Mouse (Mus musculus): ENCODE results near the gene Mapt.
"Not testable (repeated sequence)": the region's sequence is repeated elsewhere in the genome, so short reads cannot be mapped to it uniquely, and the experiment has no call there.

Gene Mapt

DNA sequence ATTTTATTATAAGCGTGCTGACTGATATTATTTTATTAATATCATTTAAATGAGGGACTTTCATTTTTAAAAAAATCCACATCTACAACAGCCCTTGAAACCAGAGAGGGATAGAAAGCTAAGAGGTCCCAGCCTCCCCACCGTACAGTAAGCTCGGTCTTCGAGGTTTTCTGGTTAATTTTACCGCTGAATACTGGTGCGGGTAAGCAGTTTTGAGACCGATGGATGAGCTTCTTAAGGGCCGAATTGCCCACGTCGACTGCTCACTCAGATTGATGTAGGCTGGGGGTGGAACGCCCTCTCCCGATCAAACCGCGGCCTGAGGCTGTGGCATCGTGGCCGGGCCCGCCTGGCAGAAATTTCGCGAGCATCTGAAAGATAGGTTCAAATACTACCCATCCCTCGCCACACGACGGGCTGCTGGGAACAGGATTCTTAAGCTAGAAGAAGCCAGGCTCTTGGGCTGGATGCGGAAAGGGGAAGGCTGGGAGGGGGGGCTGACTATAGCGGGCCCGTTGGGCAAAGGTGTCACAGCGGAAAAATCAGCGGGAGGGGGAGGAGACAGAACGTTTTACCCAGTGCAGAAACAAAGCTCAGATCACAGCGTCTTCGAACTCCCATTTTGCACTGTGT lies 2.5 kb downstream of the Mapt start:
- peak in 1 of 2 experiments; percentile 45 for DNase-seq (ENCODE audit: low spot score in 2 of 2)

DNA sequence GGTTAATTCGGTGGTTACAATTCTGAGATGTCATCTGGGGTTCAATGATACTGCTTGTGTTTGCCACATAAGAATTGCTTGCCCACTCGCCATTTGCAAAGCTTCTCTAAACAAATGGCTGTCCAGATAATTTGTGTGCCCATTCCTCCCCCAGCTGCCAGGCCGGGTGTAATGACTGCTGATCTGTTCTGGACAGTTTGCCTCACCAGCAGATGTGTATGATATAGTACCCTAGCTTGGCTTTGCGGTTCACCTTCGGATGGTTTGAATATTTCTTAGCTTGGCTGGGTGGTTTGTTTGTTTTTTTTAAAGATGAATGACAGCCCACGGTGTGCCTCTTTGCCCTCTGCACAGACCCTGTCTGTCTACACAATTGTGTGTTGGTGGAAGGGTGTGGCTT lies 3.5 kb downstream of the Mapt start:
- DNase-seq (ENCODE audit: low spot score in 2 of 2): no peak

DNA sequence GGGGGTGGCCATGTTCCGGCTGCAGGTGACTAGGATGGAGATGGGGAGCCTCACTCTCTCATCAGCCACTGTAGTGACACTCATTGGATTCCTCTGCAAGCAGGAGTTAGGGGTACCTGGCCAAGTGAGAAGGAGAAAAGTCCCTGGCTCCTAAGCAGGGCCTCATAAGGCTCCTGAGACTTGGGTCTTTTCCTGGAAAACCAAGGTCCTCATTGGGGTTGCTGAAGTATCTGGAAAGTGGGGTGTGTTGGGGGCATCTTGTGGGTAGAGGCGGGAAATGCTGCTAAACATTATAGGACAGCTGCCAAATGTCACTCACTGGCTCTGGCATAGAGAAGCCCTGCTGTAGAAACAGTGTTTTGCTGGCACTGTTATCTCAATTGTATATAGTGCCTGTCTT lies 4.7 kb downstream of the Mapt start:
- DNase-seq (ENCODE audit: low spot score in 2 of 2): no peak

DNA sequence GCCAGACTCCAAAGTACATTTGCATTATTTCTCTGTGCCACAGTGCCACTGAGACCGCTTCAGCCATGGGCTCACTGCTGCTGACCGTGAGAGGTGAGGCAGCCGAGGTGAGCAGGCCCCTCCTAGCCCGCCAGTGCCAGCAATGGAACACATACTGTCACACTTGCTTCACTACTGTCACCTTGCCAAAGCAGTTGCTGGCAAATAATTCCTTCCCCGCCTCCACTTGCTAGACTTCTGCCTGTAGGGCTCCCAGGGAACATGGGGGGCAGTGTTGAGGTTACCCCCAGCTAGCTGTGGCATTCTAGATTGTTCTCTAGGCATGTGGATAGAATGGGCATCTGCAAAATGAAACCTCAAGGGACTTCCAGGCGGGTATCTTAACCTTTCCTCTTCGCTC lies 6.0 kb downstream of the Mapt start:
- DNase-seq (ENCODE audit: low spot score in 2 of 2): peak; percentile 69 to 76

DNA sequence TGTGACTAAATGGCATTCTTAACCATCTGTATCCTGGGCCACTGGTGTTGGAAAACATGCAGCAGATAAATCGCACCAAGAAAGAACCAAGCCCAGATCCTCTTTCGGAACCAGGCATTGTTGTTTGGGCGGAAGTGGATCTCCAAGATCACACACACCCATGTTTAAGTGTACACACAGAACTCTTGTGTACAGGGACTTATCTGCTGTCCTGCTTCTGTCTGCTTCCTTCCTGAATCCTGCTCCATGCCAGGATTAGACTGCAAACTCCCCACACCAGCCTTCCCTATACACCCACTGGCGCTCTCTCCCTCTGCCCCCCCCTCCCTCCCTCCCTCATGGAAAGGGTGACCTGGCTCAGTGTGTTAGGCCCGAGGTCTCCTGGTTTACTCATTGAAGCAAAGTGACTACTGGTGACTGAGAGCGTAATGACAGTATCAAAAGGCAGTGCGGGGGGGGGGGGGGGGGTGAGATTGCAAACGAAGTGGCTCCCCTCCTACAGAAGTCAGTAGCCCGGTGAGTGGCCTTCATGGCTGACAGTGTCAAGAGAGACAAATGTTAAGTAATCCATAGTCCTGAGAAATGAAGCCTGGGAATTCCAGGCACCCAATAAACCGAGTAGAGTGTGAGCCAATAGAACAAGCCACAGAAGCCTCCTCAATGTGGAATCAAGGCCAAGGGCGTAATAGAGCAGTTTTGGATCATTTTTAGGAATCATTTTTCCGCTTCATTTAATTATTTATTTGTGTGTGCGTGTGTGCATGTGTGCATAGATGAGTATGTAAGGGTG lies 7.0 kb downstream of the Mapt start:
- no peak for DNase-seq (ENCODE audit: low spot score in 2 of 2)

DNA sequence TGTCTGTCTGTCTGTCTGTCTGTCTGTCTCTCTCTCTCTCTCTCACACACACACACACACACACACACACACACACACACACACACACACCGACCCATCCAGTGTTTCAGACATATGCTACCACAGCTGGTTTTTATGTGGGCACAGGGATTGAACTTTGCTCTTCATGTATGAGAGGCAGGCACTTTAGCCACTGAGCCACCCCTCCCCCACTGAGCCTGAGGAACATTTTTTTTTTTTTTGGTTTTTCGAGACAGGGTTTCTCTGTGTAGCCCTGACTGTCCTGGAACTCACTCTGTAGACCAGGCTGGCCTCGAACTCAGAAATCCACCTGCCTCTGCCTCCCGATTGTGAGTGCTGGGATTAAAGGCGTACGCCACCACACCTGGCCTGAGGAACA lies 14.3 kb downstream of the Mapt start:
- not testable (repeated sequence) for DNase-seq (ENCODE audit: low spot score in 2 of 2)

DNA sequence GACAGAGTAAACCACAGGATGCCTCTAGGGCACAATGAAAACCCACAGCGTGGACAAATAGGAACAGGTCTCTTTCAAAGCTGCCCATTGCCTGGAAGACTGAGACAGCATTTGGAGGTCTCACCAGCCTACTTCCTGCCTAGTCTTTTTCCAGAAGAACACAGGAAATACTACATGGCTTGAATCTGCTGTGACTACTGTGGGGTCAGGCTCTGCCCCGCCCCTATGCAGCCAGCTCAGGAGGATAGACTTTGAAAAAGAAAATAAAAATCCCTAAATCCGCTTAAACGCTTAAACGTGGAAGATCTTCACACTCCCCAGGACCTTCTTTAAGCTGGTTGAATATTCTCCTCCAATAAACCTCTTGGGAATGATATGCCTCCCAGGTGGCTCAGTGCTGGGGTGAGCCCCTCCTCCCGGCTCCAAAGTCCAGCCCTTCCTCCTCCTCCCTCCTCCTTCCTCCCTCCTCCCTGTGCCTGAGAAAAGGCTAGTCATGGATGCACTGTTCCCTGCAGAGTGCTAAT lies 15.0 kb downstream of the Mapt start:
- DNase-seq (ENCODE audit: low spot score in 2 of 2): no peak

DNA sequence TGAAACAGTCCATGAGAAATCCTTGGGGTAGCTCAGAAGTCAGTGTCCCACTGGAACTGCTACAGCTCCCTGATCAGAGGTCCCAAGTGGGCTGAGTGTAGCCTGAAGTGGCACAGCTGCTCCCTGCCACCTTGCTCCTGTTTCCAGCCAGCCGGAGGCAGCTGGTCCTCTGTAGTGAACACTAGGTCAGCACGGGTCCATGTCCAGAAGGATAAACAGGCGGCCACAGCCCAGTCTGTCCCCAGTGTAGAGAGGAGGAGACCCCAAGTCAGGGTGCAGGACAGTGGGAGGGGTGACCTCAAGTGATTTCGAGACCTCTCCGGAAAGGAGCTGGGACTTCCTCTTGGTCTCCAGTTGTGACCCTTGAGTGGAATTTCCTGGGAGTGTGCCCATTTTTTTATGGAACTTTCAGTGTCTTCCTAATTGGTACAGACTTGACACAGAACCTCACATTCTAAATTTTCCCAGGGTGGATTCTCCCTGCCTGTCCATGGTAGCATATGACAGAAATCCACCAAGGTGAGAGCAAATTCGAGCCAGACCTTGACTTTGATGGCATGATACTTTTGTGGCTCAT lies 16.0 kb downstream of the Mapt start:
- no peak for DNase-seq (ENCODE audit: low spot score in 2 of 2)

DNA sequence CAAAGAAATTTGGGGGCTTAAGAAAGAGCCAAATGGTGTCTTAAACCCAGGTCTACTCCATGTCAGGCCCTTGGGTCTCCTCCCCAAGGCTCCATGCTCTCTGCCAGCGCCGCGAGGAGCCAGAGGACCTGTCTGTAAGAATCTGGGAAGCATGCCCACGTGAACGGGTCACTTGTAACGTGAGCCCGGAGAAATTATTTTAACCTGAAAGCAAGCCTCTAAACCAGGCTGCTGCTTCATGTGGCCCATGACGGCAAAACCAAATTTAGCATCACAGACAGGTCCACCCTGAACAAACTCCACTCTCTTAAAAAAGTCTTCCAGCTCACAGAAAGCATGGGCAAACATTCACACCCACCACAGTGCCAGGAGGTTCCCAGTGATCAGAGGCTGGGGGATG lies 18.2 kb downstream of the Mapt start:
- no peak for DNase-seq (ENCODE audit: low spot score in 2 of 2)

DNA sequence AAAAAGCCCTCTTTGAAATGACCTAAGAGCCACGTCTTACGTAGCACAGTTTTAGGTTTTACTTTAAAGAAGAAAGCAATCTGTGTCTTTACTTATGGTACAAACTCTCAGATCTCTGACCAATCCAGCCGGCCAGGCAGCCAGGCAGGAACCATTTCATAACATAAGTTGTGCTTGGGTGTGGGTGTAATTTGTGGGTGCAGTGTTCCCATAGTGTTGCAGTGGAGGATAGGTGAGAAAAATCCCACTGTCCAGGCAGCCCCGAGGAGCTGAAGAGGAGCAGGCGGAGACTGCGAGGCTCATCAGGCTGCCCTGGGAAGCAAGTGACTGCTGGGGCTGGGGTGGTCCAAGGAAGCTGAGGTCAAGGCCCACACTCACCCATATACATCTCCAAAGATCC lies 19.9 kb downstream of the Mapt start:
- DNase-seq (ENCODE audit: low spot score in 2 of 2): no peak

DNA sequence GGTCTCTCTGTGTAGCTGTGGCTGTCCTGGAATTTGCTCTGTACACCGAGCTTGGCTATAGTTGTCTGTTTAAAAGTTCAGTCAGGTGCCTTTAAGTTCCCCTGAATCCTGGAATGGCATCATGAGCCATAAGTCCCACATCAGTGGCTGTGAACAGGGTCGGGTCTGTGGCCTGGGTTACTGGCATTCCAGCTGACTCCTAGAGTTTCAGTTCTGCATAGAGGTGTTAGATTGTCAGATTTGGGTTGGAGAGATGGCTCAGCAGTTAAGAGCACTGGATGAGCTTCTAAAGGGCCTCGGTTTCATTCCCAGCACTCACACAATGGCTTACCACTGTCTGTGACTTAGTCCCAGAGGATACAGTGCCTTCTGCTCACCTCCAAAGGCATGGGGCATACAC lies 20.9 kb downstream of the Mapt start:
- DNase-seq (ENCODE audit: low spot score in 2 of 2): no peak

DNA sequence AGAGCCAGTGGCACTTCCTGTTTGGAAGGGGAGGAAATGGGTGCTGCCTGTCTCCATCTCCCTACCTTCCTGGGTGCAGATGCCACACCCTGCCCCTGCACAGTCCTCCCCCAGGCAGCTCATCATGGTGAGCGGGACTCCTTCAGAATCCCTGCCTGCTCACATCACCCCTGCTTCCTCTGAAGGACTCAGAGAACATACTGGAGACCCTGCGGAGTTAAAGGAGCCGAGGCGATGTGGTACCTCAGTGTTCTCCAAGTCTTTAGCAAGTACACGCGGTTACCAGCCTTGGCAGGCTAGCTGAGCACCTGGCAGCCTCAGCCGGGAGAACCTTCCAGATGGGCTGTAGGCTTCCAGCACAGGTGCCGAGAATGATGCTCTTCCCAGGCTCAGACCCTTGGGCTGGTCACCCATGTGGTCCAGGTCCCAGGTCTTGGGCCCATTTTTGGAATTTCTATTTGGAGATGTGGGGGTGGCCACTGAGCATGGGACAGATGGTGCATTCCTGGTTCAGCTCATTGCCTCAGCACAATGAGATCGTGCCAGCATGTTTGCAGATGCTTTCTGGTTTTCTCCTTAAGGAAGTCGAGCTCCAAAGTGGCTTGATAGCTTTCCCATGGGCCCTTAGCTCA lies 23.3 kb downstream of the Mapt start:
- DNase-seq (ENCODE audit: low spot score in 2 of 2): peak; percentile 63 to 80

DNA sequence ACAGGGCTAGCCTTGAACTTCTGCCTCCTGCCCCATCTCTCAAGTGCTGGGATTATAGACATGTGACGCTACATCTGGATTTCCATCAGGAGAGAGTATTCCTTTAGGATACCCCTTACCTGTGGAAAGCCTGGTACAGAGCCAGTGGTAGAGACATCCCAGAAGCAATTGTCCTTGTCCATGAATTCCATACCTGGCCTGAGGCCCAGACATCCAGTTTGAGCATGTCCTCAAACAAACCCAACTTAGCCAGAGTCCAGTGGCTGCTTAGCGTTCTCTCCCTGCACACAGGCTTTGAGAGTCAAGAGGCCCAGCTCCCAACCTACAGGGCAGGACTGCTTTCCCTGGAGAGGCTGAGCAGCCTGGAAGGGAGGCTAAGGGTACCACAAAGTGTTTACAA lies 25.0 kb downstream of the Mapt start:
- DNase-seq (ENCODE audit: low spot score in 2 of 2): no peak

DNA sequence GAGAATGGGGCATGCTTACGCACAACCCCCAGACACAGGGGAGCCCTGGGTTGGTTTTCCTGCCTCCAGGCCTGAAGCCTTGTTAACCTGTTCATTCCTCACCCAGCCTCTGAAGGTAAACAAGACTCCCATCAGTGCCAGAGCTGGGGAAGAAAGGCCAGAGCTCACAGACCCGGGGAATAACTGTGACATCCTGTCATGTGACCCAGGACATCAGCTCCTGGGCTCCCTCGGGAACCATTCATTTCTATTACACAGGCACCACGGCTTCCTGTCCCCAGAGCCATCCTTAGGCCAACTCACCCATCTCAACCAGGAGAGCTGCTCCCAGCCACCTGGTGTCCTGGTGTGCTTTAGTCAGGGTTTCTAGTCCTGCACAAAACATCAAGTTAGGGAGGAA lies 27.8 kb downstream of the Mapt start:
- DNase-seq (ENCODE audit: low spot score in 2 of 2): no peak

DNA sequence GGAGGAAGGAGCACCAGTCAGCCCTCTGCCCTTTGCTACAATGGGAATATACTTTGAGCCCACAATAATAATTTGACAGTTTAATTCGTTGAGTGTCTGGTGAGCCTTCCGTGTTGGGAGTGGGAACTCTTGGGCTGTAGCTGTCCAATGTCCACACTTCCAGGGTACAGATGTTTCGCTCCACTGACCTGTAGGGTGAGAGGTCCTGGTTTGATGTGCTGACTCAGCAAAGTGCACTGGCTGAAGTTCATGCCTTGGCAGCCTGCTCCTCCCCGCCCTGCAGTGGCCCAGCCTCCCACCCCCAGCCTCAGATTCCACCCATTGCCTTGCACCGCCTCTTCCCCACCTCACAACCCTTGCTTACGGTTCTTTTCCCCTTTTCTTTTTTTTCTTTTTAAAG lies 33.5 kb downstream of the Mapt start:
- no peak for DNase-seq (ENCODE audit: low spot score in 2 of 2)

DNA sequence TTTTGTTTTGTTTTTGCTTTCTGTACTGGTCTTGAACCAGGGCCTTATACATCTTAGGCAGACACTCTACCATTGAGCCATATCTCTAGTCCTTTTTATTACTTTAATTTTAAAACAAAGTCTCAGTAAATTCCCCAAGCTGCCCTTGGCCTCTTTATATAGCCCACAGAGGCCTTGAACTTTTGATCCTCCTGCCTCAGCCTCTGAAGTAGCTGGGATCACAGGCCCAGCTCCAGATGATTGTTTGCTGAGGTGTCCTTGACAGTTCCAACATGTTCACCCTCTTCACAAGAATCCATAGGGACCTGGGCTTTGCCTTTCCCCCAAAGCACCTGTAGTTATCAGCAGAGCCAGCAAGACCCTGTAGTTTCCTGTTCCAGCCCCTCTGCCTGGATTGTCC lies 34.5 kb downstream of the Mapt start:
- DNase-seq (ENCODE audit: low spot score in 2 of 2): no peak

DNA sequence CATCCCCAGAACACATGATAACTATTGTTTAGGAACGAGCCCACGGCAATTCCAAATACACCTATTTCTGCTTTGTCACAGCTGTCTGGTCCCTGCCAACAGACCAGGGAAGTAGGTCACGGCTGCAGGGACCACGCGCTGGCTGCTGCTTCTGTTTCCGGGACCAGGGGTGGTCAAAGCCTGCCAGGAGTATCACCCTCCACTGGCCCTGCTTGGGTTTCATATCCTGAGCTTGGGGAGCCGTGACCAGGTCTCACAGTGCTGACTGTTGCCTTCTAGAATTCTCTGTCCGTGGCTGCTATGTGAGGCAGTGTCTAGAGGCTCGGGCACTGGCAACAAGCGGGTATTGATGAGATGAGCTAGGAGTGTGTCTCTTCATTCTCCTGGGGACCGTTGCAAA lies 36.2 kb downstream of the Mapt start:
- no peak for DNase-seq (ENCODE audit: low spot score in 2 of 2)

DNA sequence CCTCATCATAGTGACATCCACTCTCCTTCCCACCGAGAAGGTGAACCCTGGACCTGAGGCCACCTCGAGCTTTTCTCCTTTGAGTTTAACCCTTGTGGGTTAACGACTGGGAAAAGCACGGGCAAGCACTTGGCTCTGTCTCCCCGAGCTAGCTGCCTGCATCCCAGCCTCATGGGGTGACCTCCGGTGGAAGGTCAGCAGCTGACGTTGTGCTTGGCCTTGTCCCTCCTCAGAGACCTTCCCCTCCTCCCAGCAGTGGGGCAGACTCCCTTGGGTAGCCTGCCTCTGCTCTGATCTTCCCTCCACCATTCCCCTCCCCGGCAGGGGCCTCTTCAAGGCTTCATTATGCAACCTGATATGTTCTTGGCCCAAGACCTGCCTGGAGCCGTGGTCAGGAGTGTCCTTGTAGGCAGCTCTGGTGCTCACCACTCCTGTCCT lies 38.2 kb downstream of the Mapt start:
- DNase-seq (ENCODE audit: low spot score in 2 of 2): no peak

DNA sequence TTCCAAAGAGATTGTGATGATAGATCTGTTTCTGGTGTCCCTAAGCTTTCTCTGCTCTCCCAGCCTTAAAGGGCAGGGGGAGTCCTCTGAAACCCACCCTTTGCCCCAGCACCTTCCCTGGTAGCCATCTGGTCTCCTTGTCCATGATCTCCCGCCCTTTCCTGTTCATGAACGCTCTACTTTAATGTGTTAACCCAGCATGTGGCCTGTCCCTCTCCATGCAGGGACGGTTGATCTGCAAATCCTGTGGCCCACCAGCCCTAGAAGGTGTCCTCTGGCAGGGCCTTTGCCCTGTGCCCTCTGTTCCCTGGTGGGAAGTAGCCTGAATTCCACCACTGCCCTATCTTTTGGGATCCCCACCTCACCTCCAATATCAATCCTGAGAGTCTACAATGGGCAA lies 39.3 kb downstream of the Mapt start:
- DNase-seq (ENCODE audit: low spot score in 2 of 2): no peak

DNA sequence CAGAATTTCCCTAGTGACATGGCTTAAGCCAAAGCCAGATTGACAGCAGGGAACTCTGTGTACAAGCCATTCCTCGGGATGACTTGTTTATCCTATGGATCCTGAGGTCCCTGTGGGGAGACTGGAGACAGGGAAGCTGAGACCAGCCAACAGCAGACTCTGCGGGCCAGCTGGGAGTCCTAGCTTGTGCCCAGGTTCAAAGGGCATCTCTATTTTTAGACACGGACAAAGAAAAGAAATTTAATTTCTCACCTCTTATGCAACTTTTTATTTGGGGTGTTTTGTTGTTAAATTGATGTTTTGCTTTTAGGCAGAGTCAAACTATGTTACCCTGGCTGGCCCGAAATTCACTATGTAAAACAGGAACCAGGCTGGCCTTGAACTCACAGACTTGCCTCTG lies 39.7 kb downstream of the Mapt start:
- DNase-seq (ENCODE audit: low spot score in 2 of 2): no peak

DNA sequence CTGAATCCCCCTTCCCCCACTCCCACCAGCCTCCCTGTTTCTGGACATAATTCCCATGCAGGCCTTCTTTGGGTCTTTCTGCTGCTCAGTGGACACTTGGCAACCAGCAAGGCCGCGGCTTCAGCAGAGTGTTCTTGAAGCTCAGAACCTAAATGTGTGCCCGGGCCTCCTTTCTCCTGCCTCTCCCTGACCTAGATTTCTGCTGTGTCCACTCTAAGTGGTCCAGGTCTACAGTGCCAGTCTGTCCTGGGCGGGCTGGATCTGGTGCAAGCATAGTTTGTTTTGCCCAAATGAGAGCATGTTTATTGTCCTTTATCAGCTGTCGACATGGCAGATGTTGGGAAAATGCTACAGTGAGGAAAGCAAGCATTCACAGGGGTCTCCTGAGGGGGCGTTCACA lies 40.7 kb downstream of the Mapt start:
- peak; percentile 74 to 83 for DNase-seq (ENCODE audit: low spot score in 2 of 2)

DNA sequence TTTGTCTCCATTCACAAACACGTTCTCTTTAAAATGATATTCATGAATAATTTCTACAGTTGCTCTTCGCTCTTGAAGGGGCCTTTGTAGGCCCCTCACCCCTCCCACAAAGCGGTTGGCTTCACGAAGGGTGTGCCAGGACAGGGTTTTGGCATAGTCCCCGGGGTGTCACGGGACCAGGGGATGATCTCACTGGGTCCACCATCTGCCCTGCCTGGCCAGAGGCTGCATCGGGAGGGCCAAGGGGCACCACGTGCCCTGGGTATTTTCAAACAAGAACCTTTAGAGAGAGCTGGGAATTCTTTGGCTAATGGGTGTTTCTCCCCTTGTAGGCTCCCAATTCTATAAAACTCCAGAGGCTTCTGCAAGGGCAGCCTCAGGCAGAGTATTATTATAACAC lies 41.2 kb downstream of the Mapt start:
- DNase-seq (ENCODE audit: low spot score in 2 of 2): peak; percentile 89 to 90

DNA sequence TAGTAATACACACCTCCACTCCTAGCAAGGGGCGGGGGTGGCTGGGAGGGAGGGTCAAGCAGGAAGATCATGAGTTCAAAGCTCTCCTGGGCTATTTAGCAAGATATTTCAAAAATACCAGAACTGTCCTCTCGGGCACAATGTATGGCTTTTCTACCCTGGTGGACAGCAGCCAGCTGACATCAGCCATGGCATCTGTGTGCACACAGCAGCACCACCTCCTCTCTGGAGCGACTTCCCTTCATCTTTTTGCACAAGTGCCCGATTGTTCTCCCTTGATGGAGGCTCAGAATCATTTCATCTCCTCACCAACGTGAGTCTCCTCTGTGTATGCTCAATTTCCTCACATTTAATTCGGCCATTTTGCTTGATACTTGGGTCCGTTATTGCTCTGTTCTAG lies 44.6 kb downstream of the Mapt start:
- DNase-seq (ENCODE audit: low spot score in 2 of 2): no peak
